Mouse (Mus musculus): ENCODE results near the gene Rbp7. TPM values are rescaled to one million over a fixed set of nuclear protein-coding genes. Genes with fewer than 3 reads are reported as not detected.

Rbp7 gene
- polyA plus RNA-seq, 1 experiment from 2014 or later = 1.8 TPM

- ATAC-seq = no peak
- Histone ChIP-seq H3K9ac (replicated peaks; ENCODE audit: low read depth) (no peak overlapping the region), H3K4me1 (ENCODE audit: insufficient read depth, low read depth, low read length) (peaks cover 3% of the 10 kb centered on the region; the same call in 1 of the 2 replicates), H3K27me3 (replicated peaks; ENCODE audit: insufficient read depth, low read length) (no peaks in the 10 kb centered on the region), H3K4me2 (replicated peaks; ENCODE audit: low read depth, low read length) (no peak overlapping the region), H3K36me3 (ENCODE audit: insufficient read depth, low read length) (no peaks in the 10 kb centered on the region), H3K9me3 (ENCODE audit: low read length) (no peaks in the 10 kb centered on the region), H3K4me3 (ENCODE audit: low read depth, low read length) (no peak overlapping the region), H3K27ac (ENCODE audit: low read length) (no peak overlapping the region)
- TF ChIP-seq CTCF (IDR thresholded peaks at IDR 0.05) (no peak), EP300 (IDR thresholded peaks at IDR 0.05) (no peak)
- no peak for DNase-seq (ENCODE audit: low spot score)
- 73% methylated on average over 16 of the region's 16 CpGs for WGBS
These were observed 48.9 kb downstream of the Rbp7 start for GRCm38 (mm10) chr4:149405713-149406443.

GRCm38 (mm10) chr4:149404640-149405465 is 49.9 kb downstream of the Rbp7 start:
- DNase-seq (ENCODE audit: low spot score) (peak; percentile 33), ATAC-seq (no peak)
- no peak overlapping the region for H3K27ac ChIP-seq (ENCODE audit: low read length)
- no peak overlapping the region for H3K4me2 ChIP-seq (replicated peaks; ENCODE audit: low read depth, low read length)
- H3K9me3 ChIP-seq (ENCODE audit: low read length) = no peaks in the 10 kb centered on the region
- H3K4me1 ChIP-seq (ENCODE audit: insufficient read depth, low read depth, low read length) = peaks cover 3% of the 10 kb centered on the region; the same call in 1 of the 2 replicates
- H3K36me3 ChIP-seq (ENCODE audit: insufficient read depth, low read length) = no peaks in the 10 kb centered on the region
- 52% methylated on average over 19 of the region's 19 CpGs for WGBS
- H3K27me3 ChIP-seq (replicated peaks; ENCODE audit: insufficient read depth, low read length) = no peaks in the 10 kb centered on the region
- no peak overlapping the region for H3K9ac ChIP-seq (replicated peaks; ENCODE audit: low read depth)
- TF ChIP-seq CTCF (IDR thresholded peaks at IDR 0.05) (no peak), EP300 (IDR thresholded peaks at IDR 0.05) (no peak)
- no peak overlapping the region for H3K4me3 ChIP-seq (ENCODE audit: low read depth, low read length)

- TF ChIP-seq CTCF (IDR thresholded peaks at IDR 0.05) (no peak), EP300 (IDR thresholded peaks at IDR 0.05) (no peak)
- no peak overlapping the region for H3K9ac ChIP-seq (replicated peaks; ENCODE audit: low read depth)
- peaks cover 3% of the 10 kb centered on the region; the same call in 1 of the 2 replicates for H3K4me1 ChIP-seq (ENCODE audit: insufficient read depth, low read depth, low read length)
- DNase-seq (ENCODE audit: low spot score) (peak; percentile 12), ATAC-seq (no peak)
- no peaks in the 10 kb centered on the region for H3K27me3 ChIP-seq (replicated peaks; ENCODE audit: insufficient read depth, low read length)
- H3K9me3 ChIP-seq (ENCODE audit: low read length) = no peaks in the 10 kb centered on the region
- 32% methylated on average over 6 of the region's 6 CpGs for WGBS
- H3K4me2 ChIP-seq (replicated peaks; ENCODE audit: low read depth, low read length) = no peak overlapping the region
- 0 out of 2 replicates have a peak, but pooled peaks cover 5% of the 10 kb centered on the region for H3K36me3 ChIP-seq (ENCODE audit: insufficient read depth, low read length)
- H3K4me3 ChIP-seq (ENCODE audit: low read depth, low read length) = no peak overlapping the region
- H3K27ac ChIP-seq (ENCODE audit: low read length) = no peak overlapping the region
These were observed 51.7 kb downstream of the Rbp7 start for GRCm38 (mm10) chr4:149403037-149403436.

DNA sequence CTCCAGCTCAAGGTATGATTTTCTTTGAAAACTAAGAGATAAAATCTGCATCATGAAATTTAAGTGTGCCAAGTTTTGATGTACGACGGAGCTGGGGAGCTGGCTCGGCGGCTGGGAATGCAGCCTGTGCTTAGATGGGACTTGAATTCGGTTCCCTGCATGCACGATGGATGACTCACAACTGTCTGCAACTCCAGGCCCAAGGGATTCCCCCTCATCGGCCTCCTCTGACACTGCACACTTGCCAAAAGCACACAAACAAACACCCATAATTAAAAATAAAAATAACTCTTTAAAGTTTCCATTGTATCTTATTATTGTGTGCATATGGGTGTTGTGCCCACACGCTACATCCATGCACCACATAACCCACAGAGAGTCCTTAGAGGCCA is 53.2 kb downstream of the Rbp7 start:
- no peak overlapping the region for H3K4me3 ChIP-seq (ENCODE audit: low read depth, low read length)
- H3K9me3 ChIP-seq (ENCODE audit: low read length) = no peaks in the 10 kb centered on the region
- ATAC-seq (no peak), DNase-seq (ENCODE audit: low spot score) (peak; percentile 24)
- 39% methylated on average over 8 of the region's 8 CpGs for WGBS
- H3K27me3 ChIP-seq (replicated peaks; ENCODE audit: insufficient read depth, low read length) = no peaks in the 10 kb centered on the region
- H3K4me1 ChIP-seq (ENCODE audit: insufficient read depth, low read depth, low read length) = peaks cover 3% of the 10 kb centered on the region; the same call in 1 of the 2 replicates
- H3K9ac ChIP-seq (replicated peaks; ENCODE audit: low read depth) = no peak overlapping the region
- H3K36me3 ChIP-seq (ENCODE audit: insufficient read depth, low read length) = 0 out of 2 replicates have a peak, but pooled peaks cover 5% of the 10 kb centered on the region
- TF ChIP-seq CTCF (IDR thresholded peaks at IDR 0.05) (no peak), EP300 (IDR thresholded peaks at IDR 0.05) (no peak)
- H3K4me2 ChIP-seq (replicated peaks; ENCODE audit: low read depth, low read length) = no peak overlapping the region
- no peak overlapping the region for H3K27ac ChIP-seq (ENCODE audit: low read length)

- H3K4me2 ChIP-seq (replicated peaks; ENCODE audit: low read depth, low read length) = no peak overlapping the region
- no peak overlapping the region for H3K9ac ChIP-seq (replicated peaks; ENCODE audit: low read depth)
- ATAC-seq = peak; percentile 32; the same call in 1 of the 2 replicates
- no peak for TF ChIP-seq EP300 (IDR thresholded peaks at IDR 0.05)
- H3K9me3 ChIP-seq (ENCODE audit: low read length) = no peaks in the 10 kb centered on the region
- no peak for DNase-seq (ENCODE audit: low spot score)
- H3K27ac ChIP-seq (ENCODE audit: low read length) = no peak overlapping the region
- no peak overlapping the region for H3K4me3 ChIP-seq (ENCODE audit: low read depth, low read length)
- H3K4me1 ChIP-seq (ENCODE audit: insufficient read depth, low read depth, low read length) = peaks cover 3% of the 10 kb centered on the region; the same call in 1 of the 2 replicates
- 50% methylated on average over 12 of the region's 12 CpGs for WGBS
- H3K27me3 ChIP-seq (replicated peaks; ENCODE audit: insufficient read depth, low read length) = no peaks in the 10 kb centered on the region
- 0 out of 2 replicates have a peak, but pooled peaks cover 5% of the 10 kb centered on the region for H3K36me3 ChIP-seq (ENCODE audit: insufficient read depth, low read length)
These were observed 53.7 kb downstream of the Rbp7 start for GRCm38 (mm10) chr4:149400878-149401590.

Other genes with a start within 250 kb of the Rbp7 start
- 35.6 and 36.7 TPM in 2 replicates for gene Kif1b, start 147.3 kb downstream of the Rbp7 start, polyA plus RNA-seq (2015; fragmentation: Nextera tagmentation; extraction: Ambion mirVana)
- 14.2 and 15.1 TPM in 2 replicates for gene Ube4b, start 28.2 kb downstream of the Rbp7 start, polyA plus RNA-seq (2015; fragmentation: Nextera tagmentation; extraction: Ambion mirVana)
- not detected in 2 replicates for gene Tmem274, start 22.4 kb upstream of the Rbp7 start, polyA plus RNA-seq (2015; fragmentation: Nextera tagmentation; extraction: Ambion mirVana)
- 6.3 TPM in 2 replicates for gene Nmnat1, start 30.2 kb upstream of the Rbp7 start, polyA plus RNA-seq (2015; fragmentation: Nextera tagmentation; extraction: Ambion mirVana)
- gene Lzic, start 30.3 kb upstream of the Rbp7 start, polyA plus RNA-seq (2015; fragmentation: Nextera tagmentation; extraction: Ambion mirVana) = 19.8 and 23.0 TPM in 2 replicates
- 38.4 and 40.1 TPM in 2 replicates for gene Ctnnbip1, start 63.3 kb upstream of the Rbp7 start, polyA plus RNA-seq (2015; fragmentation: Nextera tagmentation; extraction: Ambion mirVana)
- 43.6 and 48.7 TPM in 2 replicates for gene Clstn1, start 131.5 kb upstream of the Rbp7 start, polyA plus RNA-seq (2015; fragmentation: Nextera tagmentation; extraction: Ambion mirVana)
- 3.8 and 4.0 TPM in 2 replicates for gene Pik3cd, start 247.6 kb upstream of the Rbp7 start, polyA plus RNA-seq (2015; fragmentation: Nextera tagmentation; extraction: Ambion mirVana)

Measured in lung, postnatal 0 days (tissue).